Mouse (Mus musculus): ENCODE results near the gene Dlat.

Gene Dlat

DNA sequence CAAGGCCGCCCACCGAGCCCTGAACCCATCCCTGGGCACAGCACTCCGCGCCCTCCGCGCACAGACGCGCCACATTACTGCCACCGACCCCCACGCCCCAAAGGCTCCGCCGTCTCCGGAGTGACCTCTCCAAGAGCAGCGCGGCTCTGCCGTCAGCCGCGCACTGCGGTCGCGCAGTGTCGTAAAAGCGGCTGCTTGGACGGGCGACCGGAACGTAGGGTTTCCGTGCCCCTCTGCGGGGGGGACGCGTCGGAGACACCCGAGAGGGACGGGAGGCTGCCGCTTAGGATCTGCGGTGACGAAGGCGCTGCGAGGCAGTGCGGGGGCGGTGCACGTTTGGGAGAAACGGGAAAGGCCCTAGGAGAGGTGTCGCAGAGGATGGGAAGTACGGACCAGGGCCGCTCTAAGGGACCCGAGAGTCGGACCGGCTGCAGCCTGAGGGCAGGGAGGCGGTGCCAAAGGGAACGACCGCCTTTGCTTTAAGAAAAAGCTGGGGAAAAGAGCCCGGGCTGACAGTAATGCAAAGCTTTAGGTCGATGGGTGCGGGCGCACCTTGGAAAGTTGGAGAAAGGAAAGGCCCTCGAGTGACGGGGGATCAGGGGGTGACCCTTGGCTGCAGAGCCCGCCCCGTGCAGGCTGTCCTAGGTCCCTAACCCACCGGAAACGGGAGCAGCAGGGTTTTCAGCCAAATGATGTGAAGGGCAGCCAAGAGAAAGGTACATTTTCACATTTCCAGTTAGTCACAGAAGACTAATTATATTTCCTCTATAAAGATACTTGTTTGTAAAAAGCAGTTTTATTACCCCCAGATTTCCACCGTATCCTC lies at the start of gene Dlat:
TSS of gene Dlat (minus strand) at position 389 of the 826 bp plus-strand sequence.
- peak; percentile 89 for DNase-seq

DNA sequence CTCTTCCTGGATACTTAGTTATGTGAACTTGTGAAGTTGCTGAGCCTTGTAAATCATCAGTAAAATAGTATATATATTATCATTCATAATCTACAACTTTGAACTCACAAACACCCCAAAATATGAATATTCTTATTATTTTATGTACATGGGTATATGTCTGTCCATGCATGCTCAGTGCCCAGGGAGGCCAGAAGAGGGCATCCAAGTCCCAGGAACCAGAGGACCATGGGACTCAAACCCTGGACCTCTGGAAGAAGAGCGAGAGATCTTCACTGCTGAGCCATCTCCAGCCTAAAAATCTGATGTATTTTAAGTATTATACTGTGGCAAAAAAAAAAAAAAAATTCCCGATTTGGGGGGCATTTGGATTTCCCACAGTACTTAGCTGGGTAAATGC lies 49.5 kb upstream of the Dlat start:
- DNase-seq: peak; percentile 65

DNA sequence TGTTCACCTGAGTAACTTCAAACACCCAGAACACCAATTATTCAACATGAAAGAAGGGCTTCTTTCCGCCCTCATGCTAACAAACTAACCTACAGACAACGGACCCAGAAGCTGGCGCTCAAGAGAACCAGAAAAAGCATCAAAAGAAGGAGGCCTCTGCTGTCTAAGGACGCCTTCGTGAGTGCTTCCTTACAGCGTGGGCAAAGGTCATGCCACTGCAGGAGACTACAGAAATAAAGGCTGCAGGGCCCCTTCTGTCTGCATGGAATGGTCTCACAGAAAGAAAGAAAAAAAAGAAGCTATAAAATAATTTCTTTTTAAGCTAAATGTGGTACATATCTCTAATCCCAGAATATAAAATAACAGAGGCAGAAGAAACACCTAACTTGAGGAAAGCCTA lies 45.3 kb upstream of the Dlat start:
- no peak for DNase-seq

- peak; percentile 93 for DNase-seq
Observed at GRCm38 (mm10) chr9:50700921-50701691, 41.5 kb upstream of the Dlat start.

GRCm38 (mm10) chr9:50698418-50699409 lies 39.1 kb upstream of the Dlat start:
- DNase-seq: peak; percentile 52

GRCm38 (mm10) chr9:50697706-50698041 lies 38.1 kb upstream of the Dlat start:
- DNase-seq: peak; percentile 92

- no peak for DNase-seq
Observed at GRCm38 (mm10) chr9:50696851-50697705, 37.5 kb upstream of the Dlat start.

DNA sequence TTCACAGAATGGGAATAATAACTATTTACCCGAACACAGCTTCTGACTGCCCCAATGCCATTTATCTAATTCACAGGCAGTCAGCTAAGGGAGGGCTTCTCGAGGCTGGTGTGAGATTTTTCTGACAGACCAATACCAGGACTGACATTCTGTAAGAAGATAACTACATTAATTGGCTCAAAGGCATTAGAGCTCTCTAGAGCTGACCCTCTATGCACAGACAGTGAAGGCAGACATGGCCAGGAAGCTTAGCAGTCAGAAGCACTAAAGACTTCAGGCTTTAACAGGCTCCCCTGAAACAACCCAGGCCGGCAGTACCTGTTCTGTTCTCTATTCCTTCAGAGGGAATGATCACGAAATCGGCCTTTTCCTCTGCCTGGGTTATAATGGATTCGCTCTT lies 35.6 kb upstream of the Dlat start:
- no peak for DNase-seq

- peak; percentile 66 for DNase-seq
Observed at GRCm38 (mm10) chr9:50693631-50694030, 34.1 kb upstream of the Dlat start.

- DNase-seq: no peak
Observed at GRCm38 (mm10) chr9:50692626-50693580, 33.3 kb upstream of the Dlat start.

DNA sequence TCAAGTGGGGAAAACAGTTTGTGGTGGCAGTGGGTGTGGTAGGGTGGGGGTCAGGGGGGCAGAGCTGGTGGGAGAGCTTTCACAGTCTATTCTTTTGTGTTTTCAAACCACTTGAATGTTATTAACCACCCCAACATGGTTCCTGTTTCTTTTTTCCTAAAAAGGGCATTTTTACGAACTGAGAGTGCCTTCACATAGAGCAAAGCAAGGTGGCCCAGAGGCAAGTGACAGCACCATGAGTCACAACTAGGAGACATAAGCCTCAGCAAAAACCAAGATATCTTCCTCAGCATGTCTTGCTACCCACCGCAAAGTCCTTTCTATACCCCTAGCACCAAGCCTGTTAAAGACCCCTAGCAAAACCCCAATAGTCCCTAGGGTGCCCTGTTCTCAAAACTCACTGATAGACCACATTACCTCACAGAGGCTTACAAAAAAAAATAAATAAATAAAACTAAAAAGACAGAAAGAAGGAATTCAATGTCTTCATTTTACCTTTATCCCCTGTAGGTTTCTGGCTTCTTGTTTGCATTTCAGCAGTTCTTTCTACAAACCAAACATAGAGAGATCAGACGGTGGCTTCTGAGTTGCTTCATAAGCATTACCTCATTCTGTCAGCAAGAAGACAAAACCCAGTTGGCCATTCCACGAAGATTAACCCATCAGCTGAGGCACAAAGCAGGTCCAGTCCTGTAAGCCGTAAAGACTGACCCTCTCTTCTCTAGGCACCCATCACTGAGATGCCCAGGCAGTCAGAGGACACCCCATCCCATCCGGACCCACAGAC lies 27.5 kb upstream of the Dlat start:
- no peak for DNase-seq

DNA sequence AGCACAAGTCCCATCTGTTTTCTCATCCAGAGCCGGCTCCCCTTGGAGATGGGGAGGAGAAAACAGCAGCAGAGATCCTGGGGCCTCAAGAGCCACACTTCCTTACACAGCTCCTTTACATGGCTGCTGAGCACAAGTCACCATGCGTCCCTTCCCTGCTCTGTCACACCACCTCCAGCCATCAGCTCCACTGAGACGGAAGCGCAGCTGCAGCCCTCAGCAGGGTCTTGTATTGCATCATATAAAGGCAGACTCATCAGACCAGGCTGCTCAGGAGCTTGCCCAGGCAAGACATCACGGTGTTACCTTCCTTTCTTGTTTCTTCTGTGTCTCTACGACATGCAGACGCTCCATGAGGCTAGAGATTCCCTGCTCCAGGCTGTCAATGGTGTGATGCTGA lies 22.1 kb upstream of the Dlat start:
- no peak for DNase-seq

DNA sequence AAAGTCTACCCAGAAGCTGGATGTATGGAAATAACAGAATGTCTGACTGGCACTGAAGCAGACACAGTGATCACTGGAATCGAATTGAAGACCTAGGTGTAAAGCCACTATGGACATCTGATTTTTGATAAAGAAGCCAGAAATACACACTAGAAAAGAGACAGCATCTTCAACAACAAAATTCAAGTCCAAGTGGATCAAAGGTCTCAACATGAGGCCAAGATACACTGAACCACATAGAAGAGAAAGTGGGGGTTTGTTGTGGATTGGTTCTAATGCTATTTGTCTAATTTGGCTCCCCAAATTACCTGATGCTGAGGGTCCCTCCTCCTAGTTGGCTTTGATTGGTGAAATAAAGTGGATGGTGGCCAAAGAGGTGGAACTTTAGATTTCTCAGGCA lies 19.8 kb upstream of the Dlat start:
- no peak for DNase-seq

DNA sequence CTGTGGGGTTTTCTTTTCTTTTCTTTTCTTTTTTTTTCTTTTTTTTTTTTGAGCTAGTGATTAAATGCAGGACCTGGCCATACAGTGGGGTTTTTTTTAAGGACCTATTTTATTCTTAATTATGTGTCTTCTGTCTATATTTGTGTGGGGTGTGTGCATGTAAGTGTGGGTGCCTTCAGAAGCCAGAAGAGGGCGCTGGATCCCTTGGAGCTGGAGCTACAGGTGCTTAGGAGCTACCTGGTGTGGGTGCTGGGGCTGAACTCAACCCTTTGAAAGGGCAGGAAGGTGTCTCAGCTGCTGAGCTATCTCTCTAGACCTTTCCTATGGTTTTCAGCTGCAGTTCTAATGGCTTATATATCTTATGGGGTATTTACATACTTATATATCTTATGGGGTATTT lies 15.2 kb upstream of the Dlat start:
- no peak for DNase-seq

GRCm38 (mm10) chr9:50670690-50671089 lies 11.1 kb upstream of the Dlat start:
- DNase-seq: peak; percentile 75

DNA sequence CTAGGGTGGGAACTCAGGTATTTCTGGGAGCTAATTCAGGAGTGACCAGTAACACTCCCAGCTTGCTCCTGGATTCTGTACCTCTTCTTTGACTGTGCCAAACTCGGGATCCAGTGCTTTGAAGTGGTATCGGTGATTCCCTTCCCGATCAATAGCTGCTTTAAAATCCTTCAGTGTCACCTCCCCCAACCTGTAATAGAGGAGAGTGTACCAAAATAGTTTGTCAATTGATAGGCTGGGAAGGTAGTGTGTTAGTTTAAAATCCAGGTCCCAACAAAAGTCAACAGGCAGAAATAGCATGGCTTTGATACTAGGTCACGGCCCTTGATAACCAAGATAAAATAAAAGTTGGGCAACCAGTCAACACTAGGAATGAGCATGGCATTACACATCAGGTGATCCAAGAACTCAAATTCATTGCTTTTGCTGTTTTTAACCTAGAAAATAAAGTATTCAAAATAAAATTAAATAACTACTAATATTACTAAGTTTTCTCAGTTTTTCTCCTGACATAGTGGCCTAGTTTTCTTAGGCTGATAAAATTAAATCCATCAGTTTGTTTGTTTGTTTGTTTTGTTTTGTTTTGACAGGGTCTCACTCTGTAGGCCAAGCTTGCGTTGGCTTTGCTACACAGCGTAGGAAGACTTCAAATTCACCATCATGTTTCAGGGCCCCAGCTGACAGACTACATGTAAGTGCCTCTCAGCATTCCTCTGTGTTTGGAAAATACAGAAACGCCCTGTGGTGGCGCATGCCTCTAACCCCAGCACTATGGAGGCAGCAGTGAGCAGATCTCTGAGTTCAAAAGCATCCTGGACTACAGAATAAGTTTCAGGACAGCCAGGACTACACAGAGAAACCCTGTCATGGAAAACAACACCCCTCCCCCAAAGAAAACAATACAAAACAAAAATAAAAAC lies 8.3 kb upstream of the Dlat start:
- no peak for DNase-seq

DNA sequence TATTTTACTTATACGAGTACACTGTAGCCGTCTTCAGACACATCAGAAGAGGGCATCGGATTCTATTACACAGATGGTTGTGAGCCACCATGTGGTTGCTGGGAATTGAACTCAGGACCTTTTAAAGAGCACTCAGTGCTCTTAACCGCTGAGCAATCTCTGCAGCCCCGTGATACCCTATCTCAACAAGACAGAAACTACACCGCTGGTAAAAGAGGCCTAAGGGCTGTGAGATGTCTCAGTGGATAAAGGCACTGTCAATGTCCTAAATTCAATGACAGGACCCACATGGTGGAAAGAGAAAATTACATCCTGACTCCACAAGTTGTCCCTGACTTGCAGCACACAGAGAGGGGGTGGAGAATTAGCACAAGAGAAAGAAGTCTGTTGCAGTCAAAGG lies 6.9 kb upstream of the Dlat start:
- no peak for DNase-seq

DNA sequence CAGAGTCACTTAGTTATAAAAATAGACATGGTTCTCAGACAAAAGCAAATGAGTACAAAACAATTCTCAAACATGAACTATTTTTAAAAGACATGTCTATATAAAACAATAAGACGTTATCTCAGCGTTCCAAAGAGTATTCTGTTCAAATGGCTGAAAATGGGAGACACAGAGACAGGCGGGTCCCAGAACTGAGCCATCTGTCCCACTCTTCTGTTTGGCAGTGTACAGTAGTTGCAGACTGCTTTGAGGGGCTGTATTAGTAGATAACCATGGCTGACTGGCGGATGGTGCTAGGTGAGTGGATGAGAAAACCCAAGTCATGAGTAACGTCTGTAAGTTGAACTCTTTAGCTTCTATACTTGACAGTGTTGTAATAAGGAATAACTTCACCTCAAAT lies 5.2 kb upstream of the Dlat start:
- no peak for DNase-seq

- DNase-seq: peak; percentile 10
Observed at GRCm38 (mm10) chr9:50660431-50660830, 851 bp upstream of the Dlat start.
